Mouse (Mus musculus) brain, embryonic 14.5 days (tissue): ENCODE results near the gene Cdc42ep1. TPM values are rescaled to one million over a fixed set of nuclear protein-coding genes. Genes with fewer than 3 reads are reported as not detected.

Experiments used
- DNase-seq: peaks from one replicate; pipeline ENCODE4 v3.0.0-alpha.2; 2011; ENCODE audit warnings: low read depth
- CTCF ChIP-seq: fragments of 200-500 bp; IDR thresholded peaks from 2 replicates; pipeline ENCODE4 v1.5.1; 2012; ENCODE audit warnings: inconsistent platforms, mild to moderate bottlenecking, moderate library complexity, borderline replicate concordance; ENCODE audit not compliant: insufficient read depth, insufficient read length; ENCODE audit errors: extremely low read depth
- POLR2A ChIP-seq: fragments of 200-500 bp; IDR thresholded peaks from 2 replicates; pipeline ENCODE4 v1.6.1; 2012; ENCODE audit warnings: mild to moderate bottlenecking, inconsistent platforms, borderline replicate concordance; ENCODE audit not compliant: poor library complexity, insufficient read depth, insufficient read length, severe bottlenecking; ENCODE audit errors: extremely low read depth
- polyA plus RNA-seq: library from polyadenylated mRNA; depleted of rRNA; stranded (reverse); fragments of >200 nt; gene quantifications from 2 replicates; pipeline ENCODE4 v1.2.3, GENCODE M21; 2012

Cdc42ep1 gene
- polyA plus RNA-seq, 1 experiment = 13.5 TPM

DNA sequence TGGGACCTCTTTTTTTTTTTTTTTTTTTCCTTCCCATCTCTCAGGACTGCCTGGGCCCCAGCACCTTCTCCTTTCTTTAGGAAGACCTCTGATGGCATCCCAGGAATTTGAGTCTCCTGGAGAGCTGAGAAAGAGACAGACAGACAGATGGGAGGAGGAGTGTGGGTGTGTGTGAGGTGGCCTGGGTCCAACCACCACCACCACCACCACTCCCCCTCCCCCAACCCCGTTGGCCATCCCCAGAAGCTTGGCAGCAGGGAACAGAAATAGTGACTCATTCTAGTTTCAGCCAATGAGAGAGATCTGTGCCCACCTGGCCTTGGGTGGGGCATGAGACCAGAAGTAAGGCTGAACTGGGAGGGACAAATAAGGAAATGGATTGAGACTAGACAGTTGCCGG, 35.8 kb upstream of the Cdc42ep1 start:
- TF ChIP-seq CTCF (no peak), POLR2A (no peak)
- DNase-seq = no peak

- TF ChIP-seq POLR2A = no peak
- TF ChIP-seq CTCF = no peak
- no peak for DNase-seq
Measured at GRCm38 (mm10) chr15:78807141-78807540, 35.3 kb upstream of the Cdc42ep1 start.

GRCm38 (mm10) chr15:78808980-78809379, 33.4 kb upstream of the Cdc42ep1 start:
- no peak for TF ChIP-seq POLR2A
- TF ChIP-seq CTCF = no peak
- no peak for DNase-seq

GRCm38 (mm10) chr15:78809739-78810138, 32.7 kb upstream of the Cdc42ep1 start:
- TF ChIP-seq POLR2A = no peak
- TF ChIP-seq CTCF = no peak
- DNase-seq = no peak

DNA sequence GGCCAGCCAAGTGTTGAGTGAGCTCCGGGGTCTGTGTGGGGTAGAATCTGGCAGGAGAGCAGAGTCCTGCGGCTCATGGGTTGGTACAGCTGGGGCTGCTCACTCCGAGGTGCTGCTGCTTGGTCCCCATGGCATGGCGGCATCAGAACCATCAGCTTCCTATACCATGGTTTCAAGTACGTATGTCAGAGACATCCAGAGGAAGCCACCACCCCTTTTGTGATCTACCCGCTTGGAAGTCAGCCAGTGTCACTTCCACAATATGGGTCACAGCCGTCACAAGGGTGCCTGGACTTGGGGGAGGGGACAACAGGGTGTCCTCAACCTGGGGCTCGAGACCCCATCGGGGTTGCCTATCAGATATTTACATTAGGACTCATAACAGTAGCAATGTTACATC, 32.3 kb upstream of the Cdc42ep1 start:
- no peak for TF ChIP-seq CTCF
- no peak for TF ChIP-seq POLR2A
- no peak for DNase-seq

DNA sequence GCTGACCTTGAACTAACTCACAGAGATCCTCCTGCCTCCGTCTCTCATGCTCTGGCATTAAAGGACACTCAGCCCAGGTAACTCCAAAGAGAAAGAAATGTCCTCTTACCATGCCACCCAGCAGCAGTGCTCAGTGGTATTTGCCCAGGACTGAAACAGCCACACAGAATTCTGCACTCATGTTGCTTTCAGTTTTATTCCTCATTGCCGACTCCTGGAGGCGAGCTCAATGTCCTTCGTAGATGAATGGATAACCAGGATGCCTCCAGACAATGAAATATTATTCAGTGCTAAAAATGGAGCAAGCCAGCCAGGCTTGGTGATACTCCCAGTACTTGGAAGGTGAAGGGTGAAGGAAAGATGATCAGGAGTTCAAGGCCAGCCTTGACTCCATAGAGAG, 28.8 kb upstream of the Cdc42ep1 start:
- no peak for DNase-seq
- no peak for TF ChIP-seq CTCF
- TF ChIP-seq POLR2A = no peak

DNA sequence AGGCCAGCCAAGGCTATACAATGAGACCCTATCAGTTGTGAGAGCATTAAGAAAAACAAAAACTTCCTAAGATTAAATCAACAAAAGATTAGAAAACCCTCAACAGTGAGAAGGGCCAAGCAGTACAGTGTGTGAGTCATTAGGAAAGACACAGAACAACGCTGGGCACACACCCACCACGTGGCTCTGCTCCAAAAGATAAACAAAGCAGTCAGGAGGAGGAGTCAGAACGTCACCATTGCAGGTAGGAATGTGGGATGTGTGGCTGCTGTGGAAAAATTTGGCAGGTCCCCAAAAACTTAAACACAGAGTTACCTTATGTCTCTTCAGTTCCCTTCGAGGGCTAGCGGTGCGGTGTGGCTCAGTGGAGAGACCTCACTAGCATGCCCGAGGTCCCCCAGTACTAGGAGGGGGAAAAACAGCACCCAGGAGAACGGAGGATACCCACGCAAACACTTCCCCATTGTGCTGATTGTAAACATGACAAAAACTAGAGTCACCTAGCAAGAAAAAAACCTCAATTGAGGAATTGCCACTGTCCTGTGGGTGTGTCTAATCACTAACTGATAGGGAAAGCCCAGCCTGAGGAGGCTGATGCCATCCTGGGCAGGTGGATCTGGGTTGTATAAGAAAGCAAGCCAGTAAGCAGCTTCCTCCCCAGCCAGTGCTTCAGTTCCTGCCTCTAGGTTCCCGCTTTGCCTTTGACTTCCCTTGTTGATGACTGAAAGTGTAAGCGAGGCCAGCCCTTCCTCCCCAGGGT, 26.9 kb upstream of the Cdc42ep1 start:
- no peak for DNase-seq
- TF ChIP-seq POLR2A (no peak), CTCF (no peak)

- DNase-seq = no peak
- TF ChIP-seq POLR2A = no peak
- no peak for TF ChIP-seq CTCF
Measured at GRCm38 (mm10) chr15:78816074-78816391, 26.4 kb upstream of the Cdc42ep1 start.

DNA sequence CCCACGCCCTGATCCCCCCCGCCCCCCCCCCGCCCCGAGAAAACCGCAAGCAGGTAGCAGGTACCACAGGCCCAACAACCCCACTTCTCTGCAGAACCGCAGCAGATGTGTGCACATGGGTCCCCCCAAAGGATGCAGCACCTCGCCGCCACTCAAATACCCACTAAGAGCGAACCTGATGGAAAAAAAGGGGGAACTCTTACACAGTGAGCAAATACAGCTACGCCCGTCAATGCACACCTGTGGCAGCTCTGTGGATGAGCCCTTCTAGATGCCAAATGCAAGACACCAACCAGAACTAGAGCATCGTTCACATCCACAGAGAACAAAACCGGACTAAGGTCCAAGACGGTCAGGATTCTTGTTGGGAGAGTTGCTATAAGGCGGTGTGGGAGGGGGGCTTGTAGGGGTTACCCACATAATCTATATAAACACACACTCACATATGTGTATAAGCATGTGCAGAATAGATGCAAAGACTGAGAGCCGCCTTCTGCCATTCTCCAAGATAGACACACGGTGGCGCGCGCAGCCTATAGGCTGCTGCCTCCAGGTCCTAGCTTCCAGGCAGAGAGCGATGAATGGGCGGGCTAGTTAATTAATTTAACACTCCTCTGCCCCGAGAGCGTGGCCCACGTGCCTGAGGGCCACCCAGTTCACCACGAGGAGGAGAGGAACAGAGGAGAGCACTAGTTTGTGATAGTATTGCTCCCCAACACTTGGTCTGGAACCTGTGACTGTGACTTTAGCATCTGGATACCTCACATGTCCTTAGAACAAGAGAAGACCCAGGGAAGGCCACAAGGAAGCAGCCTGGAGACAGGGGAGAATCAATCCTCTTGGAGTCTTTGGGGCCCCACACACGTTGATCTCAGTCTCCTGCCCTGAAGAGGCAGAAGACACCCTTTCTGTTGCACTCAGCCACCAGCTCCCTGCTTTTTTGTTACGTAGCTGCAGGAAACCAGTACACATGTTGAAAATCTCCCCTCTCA, 15.9 kb upstream of the Cdc42ep1 start:
- TF ChIP-seq POLR2A (no peak), CTCF (peak; percentile 97)
- DNase-seq = peak; percentile 88

GRCm38 (mm10) chr15:78828315-78828714, 14.1 kb upstream of the Cdc42ep1 start:
- no peak for DNase-seq
- TF ChIP-seq CTCF = no peak
- TF ChIP-seq POLR2A = no peak

DNA sequence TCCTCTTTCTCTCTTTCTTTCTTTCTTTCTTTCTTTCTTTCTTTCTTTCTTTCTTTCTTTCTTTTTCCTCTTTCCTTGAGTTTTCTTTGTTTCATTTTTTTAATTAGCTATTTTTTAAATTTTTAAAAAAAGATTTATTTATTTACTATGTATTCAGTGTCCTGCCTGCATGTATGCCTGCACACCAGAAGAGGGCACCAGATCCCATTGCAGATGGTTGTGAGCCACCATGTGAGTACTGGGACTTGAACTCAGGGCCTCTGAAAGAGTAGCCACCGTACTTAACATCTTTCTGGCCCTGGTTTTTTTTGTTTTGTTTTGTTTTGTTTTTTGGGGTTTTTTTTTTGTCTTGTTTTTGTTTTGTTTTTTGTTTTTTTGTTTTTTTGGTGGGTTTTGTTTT, 12.8 kb upstream of the Cdc42ep1 start:
- TF ChIP-seq CTCF = peak; percentile 18; the same call in 1 of the 2 replicates
- TF ChIP-seq POLR2A = no peak
- no peak for DNase-seq
